Mouse (Mus musculus) bone marrow, adult 2 months (tissue): Measurements from ENCODE around the gene Srsf11. TPM values are rescaled to one million over a fixed set of nuclear protein-coding genes. Genes with fewer than 3 reads are reported as not detected.

Source experiments
- H3K27ac ChIP-seq: fragments of 200-500 bp; 2 replicates; pipeline ENCODE4 v1.5.1; 2012; ENCODE audit warnings: low read depth, mild to moderate bottlenecking, control low read depth, inconsistent platforms, low read length; ENCODE audit not compliant: control insufficient read depth, poor library complexity, insufficient read depth
- H3K4me1 ChIP-seq: fragments of 200-500 bp; 2 replicates; pipeline ENCODE4 v1.6.1; 2011; ENCODE audit warnings: low read length; ENCODE audit not compliant: control insufficient read depth, insufficient read depth
- H3K4me3 ChIP-seq: fragments of 200-500 bp; replicated peaks from 2 replicates; pipeline ENCODE3; 2011; ENCODE audit warnings: mild to moderate bottlenecking, low read depth, low read length, control low read depth; ENCODE audit not compliant: control insufficient read depth
- CTCF ChIP-seq: fragments of 200-500 bp; IDR thresholded peaks from 2 replicates; pipeline ENCODE4 v1.5.1; 2011; ENCODE audit warnings: low read length, control low read depth; ENCODE audit not compliant: control insufficient read depth, insufficient read depth
- POLR2A ChIP-seq: fragments of 200-500 bp; IDR thresholded peaks from 2 replicates; pipeline ENCODE4 v1.6.1; 2011; ENCODE audit warnings: low read depth, mild to moderate bottlenecking, control low read depth, low read length, borderline replicate concordance; ENCODE audit not compliant: control insufficient read depth
- WGBS: fragments of 180-500 bp; shearing (Covaris S2); methylation state at CpG from one replicate; pipeline ENCODE4 v1.1.7; 2018; 5-methylcytosine and 5-hydroxymethylcytosine counted together
- polyA plus RNA-seq: library from polyadenylated mRNA; stranded (reverse); fragments of >200 nt; gene quantifications from 2 replicates; pipeline ENCODE4 v1.2.4, GENCODE M21; 2011; ENCODE audit warnings: low replicate concordance; ENCODE audit not compliant: missing spikeins, insufficient read depth, insufficient read length

Gene Srsf11
- polyA plus RNA-seq, 1 experiment, result 164 TPM

- no peak overlapping the region for H3K27ac ChIP-seq
- no peaks in the 10 kb centered on the region for H3K4me1 ChIP-seq
- H3K4me3 ChIP-seq, result no peak overlapping the region
- 81% methylated on average over 1 of the region's 1 CpGs for WGBS
- no peak for TF ChIP-seq POLR2A
- TF ChIP-seq CTCF, result no peak
Observed at GRCm38 (mm10) chr3:158008647-158009046, 27.8 kb downstream of the Srsf11 start.

GRCm38 (mm10) chr3:157998742-157999369, 37.6 kb downstream of the Srsf11 start:
- Histone ChIP-seq H3K4me1 (no peaks in the 10 kb centered on the region; the same call in 1 of the 2 replicates), H3K27ac (no peak overlapping the region), H3K4me3 (no peak overlapping the region)
- 11% methylated on average over 1 of the region's 1 CpGs for WGBS
- TF ChIP-seq CTCF (no peak), POLR2A (no peak)

- Histone ChIP-seq H3K4me1 (no peaks in the 10 kb centered on the region; the same call in 1 of the 2 replicates), H3K27ac (no peak overlapping the region), H3K4me3 (no peak overlapping the region)
- TF ChIP-seq CTCF, result no peak
- TF ChIP-seq POLR2A, result no peak
- 93% methylated on average over 2 of the region's 2 CpGs for WGBS
Observed at GRCm38 (mm10) chr3:157995726-157996125, 40.7 kb downstream of the Srsf11 start.

GRCm38 (mm10) chr3:157993322-157993721, 43.1 kb downstream of the Srsf11 start:
- no peak overlapping the region for H3K27ac ChIP-seq
- TF ChIP-seq POLR2A (no peak), CTCF (no peak)
- H3K4me1 ChIP-seq, result no peaks in the 10 kb centered on the region
- no peak overlapping the region for H3K4me3 ChIP-seq

GRCm38 (mm10) chr3:157979619-157980018, 56.8 kb downstream of the Srsf11 start:
- TF ChIP-seq POLR2A (no peak), CTCF (no peak)

GRCm38 (mm10) chr3:157973236-157973635, 63.2 kb downstream of the Srsf11 start:
- no peak overlapping the region for H3K4me3 ChIP-seq
- H3K4me1 ChIP-seq, result no peaks in the 10 kb centered on the region
- H3K27ac ChIP-seq, result no peak overlapping the region
- TF ChIP-seq POLR2A, result no peak
- no peak for TF ChIP-seq CTCF
- WGBS, result 96% methylated on average over 2 of the region's 2 CpGs

More at GRCm38 (mm10) chr3:157979619-157980018, 56.8 kb downstream of the Srsf11 start:
- Histone ChIP-seq H3K27ac (no peak overlapping the region), H3K4me1 (no peaks in the 10 kb centered on the region), H3K4me3 (no peak overlapping the region)

GRCm38 (mm10) chr3:157971151-157971550, 65.3 kb downstream of the Srsf11 start:
- WGBS, result 82% methylated on average over 2 of the region's 2 CpGs
- H3K4me3 ChIP-seq, result no peak overlapping the region
- no peaks in the 10 kb centered on the region for H3K4me1 ChIP-seq
- TF ChIP-seq CTCF (no peak), POLR2A (no peak)
- no peak overlapping the region for H3K27ac ChIP-seq

Other genes starting within 250 kb of the Srsf11 start
- 23.4 TPM in 1 of 2 replicates, not detected in the other for gene Cth, start 111.6 kb downstream of the Srsf11 start, polyA plus RNA-seq
- 13.5 and 30.1 TPM in 2 replicates for gene Ankrd13c, start 89.4 kb downstream of the Srsf11 start, polyA plus RNA-seq
- 8.5 and 9.3 TPM in 2 replicates for gene Lrrc40, start within 50 bp of the Srsf11 start, polyA plus RNA-seq